9 mouse cellular contexts compared by ENCODE assay signal in genomic region chr10:37139443-37140165, GRCm38 (mm10). TPM values are rescaled to one million over a fixed set of nuclear protein-coding genes. Genes with fewer than 3 reads are reported as not detected.
DNase-seq lines count a peak whose midpoint lies in the region; ATAC-seq and TF ChIP-seq lines count a peak whose summit lies in the region.
"Had no signal": no experiment of that assay in that cellular context is flagged by ENCODE, and none has a peak within 500 bp of the region (broad histone marks: within the 10 kb centered on the region; RNA-seq: fewer than 3 reads in every experiment).

No protein-coding gene starts in this region.

- WGBS in hindbrain, embryonic 16.5 days: under 1% methylated on average over 26 of the region's 26 CpGs
- whole genome bisulfite sequencing in midbrain, embryonic 13.5 days: under 1% methylated on average over 26 of the region's 26 CpGs

- no peaks in the 10 kb centered on the region for H3K9me3 ChIP-seq in hindbrain, embryonic 16.5 days (ENCODE audit: control insufficient read depth, low read length)
- H3K9me3 ChIP-seq in midbrain, embryonic 13.5 days: no peaks in the 10 kb centered on the region

- DNase-seq in layer of hippocampus, adult 11-12 months (ENCODE audit: low spot score): peak; percentile 23
- DNase-seq in layer of hippocampus, adult 9-10 months (ENCODE audit: low spot score): no peak
- DNase-seq in cerebellum, adult 18-20 months: peak; percentile 7 to 39
- peak; percentile 15 to 37 for DNase-seq in frontal cortex, postnatal 10 days (ENCODE audit: low spot score in 2 of 2)
- DNase-seq in left cerebral cortex, postnatal 36 days (ENCODE audit: low spot score in 2 of 2): peak; percentile 37 to 47

- ATAC-seq in hindbrain, embryonic 16.5 days: no peak
- no peak for ATAC-seq in midbrain, embryonic 13.5 days

- H3K4me1 ChIP-seq in hindbrain, embryonic 16.5 days (ENCODE audit: control insufficient read depth, insufficient read depth, low read depth, low read length): peaks cover 3% of the 10 kb centered on the region
- peaks cover 12% of the 10 kb centered on the region for H3K4me1 ChIP-seq in midbrain, embryonic 13.5 days (replicated peaks)
- peaks cover 25% of the 10 kb centered on the region for H3K4me1 ChIP-seq in testis, adult 2 months (ENCODE audit: control insufficient read depth, insufficient read depth, low read length)

- TF ChIP-seq CTCF in testis, adult 2 months (IDR thresholded peaks at IDR 0.05; ENCODE audit: control insufficient read depth, insufficient read depth, insufficient replicate concordance, low read depth, low read length): no peak

- H3K36me3 ChIP-seq in hindbrain, embryonic 16.5 days (ENCODE audit: control insufficient read depth, insufficient read depth, low read length): no peaks in the 10 kb centered on the region; the same call in 1 of the 2 replicates
- H3K36me3 ChIP-seq in midbrain, embryonic 13.5 days: peaks cover 17% of the 10 kb centered on the region
- H3K36me3 ChIP-seq in testis, adult 2 months (ENCODE audit: control insufficient read depth, insufficient read depth, low read length): no peaks in the 10 kb centered on the region

- no peak for TF ChIP-seq POLR2A in testis, adult 2 months (IDR thresholded peaks at IDR 0.05; ENCODE audit: control insufficient read depth, low read depth, low read length)

- H3K4me3 ChIP-seq in hindbrain, embryonic 16.5 days (ENCODE audit: low read length): peak overlapping the region; percentile 93
- H3K4me3 ChIP-seq in midbrain, embryonic 13.5 days (replicated peaks): peak overlapping the region; percentile 99
- peak overlapping the region; percentile 58 for H3K4me3 ChIP-seq in testis, adult 2 months (ENCODE audit: control insufficient read depth, low read depth, low read length)

- peak overlapping the region; percentile 100 for H3K9ac ChIP-seq in hindbrain, embryonic 16.5 days (ENCODE audit: low read depth, low read length)
- peak overlapping the region; percentile 98 for H3K9ac ChIP-seq in midbrain, embryonic 13.5 days (replicated peaks)

- intact Hi-C loops in left cerebral cortex, postnatal 36 days (cut with DNase I): loop anchor here (2.0 to 5.0 kb wide), 5 partner anchors 209 to 1708 kb away; no protein-coding TSS in a partner anchor

- H3K27me3 ChIP-seq in hindbrain, embryonic 16.5 days (replicated peaks; ENCODE audit: control insufficient read depth, insufficient read depth, low read length): no peaks in the 10 kb centered on the region
- H3K27me3 ChIP-seq in midbrain, embryonic 13.5 days: no peaks in the 10 kb centered on the region
- no peaks in the 10 kb centered on the region for H3K27me3 ChIP-seq in testis, adult 2 months (ENCODE audit: control insufficient read depth, insufficient read depth, low read length)
- H3K27me3 ChIP-seq: Patski had no signal

- peak overlapping the region; percentile 100 for H3K27ac ChIP-seq in hindbrain, embryonic 16.5 days (ENCODE audit: low read depth, low read length)
- peak overlapping the region; percentile 98 for H3K27ac ChIP-seq in midbrain, embryonic 13.5 days
- H3K27ac ChIP-seq in testis, adult 2 months (ENCODE audit: control insufficient read depth, insufficient read depth, low read depth, low read length): peak overlapping the region; percentile 39

- H3K4me2 ChIP-seq in hindbrain, embryonic 16.5 days (ENCODE audit: low read length): peak overlapping the region; percentile 62
- peak overlapping the region; percentile 64 for H3K4me2 ChIP-seq in midbrain, embryonic 13.5 days (replicated peaks)

RNA-seq across cellular contexts. Expression of gene Marcks, which starts 0.9 kb away (rescaled TPM):
- polyA plus RNA-seq in hindbrain, embryonic 16.5 days (2015; fragmentation: Nextera tagmentation; extraction: Ambion mirVana): 140 and 154 TPM in 2 replicates
- 100 to 1,000 TPM; 164 to 165 TPM for total RNA-seq in left cerebral cortex, postnatal 36 days (2021)
- polyA plus RNA-seq in midbrain, embryonic 13.5 days (2015; fragmentation: Nextera tagmentation; extraction: Ambion mirVana): 277 and 290 TPM in 2 replicates
- 4.1 and 4.6 TPM in 2 replicates for polyA plus RNA-seq in testis, adult 2 months (2012; rRNA removed)

Comparison
In these comparisons a context has a peak if more than half of its experiments do, and no peak if none do; other contexts are left out.
1. H3K27ac ChIP-seq: peak in every context shown above with its lines; median percentile 100 in hindbrain, embryonic 16.5 days; 98 in midbrain, embryonic 13.5 days; 39 in testis, adult 2 months.
2. RNA of gene Marcks, which starts 0.9 kb away (polyA plus RNA-seq): 277 to 290 TPM in midbrain, embryonic 13.5 days and 140 to 154 TPM in hindbrain, embryonic 16.5 days; 4.1 to 4.6 TPM in testis, adult 2 months; every median in the first group is over 10 times any median in the second.
3. Peak in every context shown above with its lines, with median percentiles within 50 percentile points of each other: H3K4me3 ChIP-seq.